Mouse (Mus musculus) erythroblast, embryonic 14.5 days (primary cell): ENCODE data around the gene Arsk. TPM values are rescaled to one million over a fixed set of nuclear protein-coding genes. Genes with fewer than 3 reads are reported as not detected.

Experiments
- H3K27me3 ChIP-seq: 2 replicates; pipeline ENCODE4 v1.6.1; 2012; ENCODE audit warnings: inconsistent platforms; ENCODE audit not compliant: control insufficient read depth
- H3K36me3 ChIP-seq: 2 replicates; pipeline ENCODE4 v1.6.1; 2012; ENCODE audit warnings: mild to moderate bottlenecking, inconsistent platforms; ENCODE audit not compliant: control insufficient read depth
- H3K4me1 ChIP-seq: 2 replicates; pipeline ENCODE4 v1.6.1; 2012; ENCODE audit warnings: inconsistent platforms; ENCODE audit not compliant: control insufficient read depth
- H3K4me3 ChIP-seq: replicated peaks from 2 replicates; pipeline ENCODE3; 2012; ENCODE audit warnings: moderate library complexity, mild to moderate bottlenecking, inconsistent platforms
- H3K9me3 ChIP-seq: 2 replicates; pipeline ENCODE4 v1.6.1; 2012; ENCODE audit warnings: low read length, inconsistent platforms, mixed read lengths; ENCODE audit not compliant: control insufficient read depth
- GATA1 ChIP-seq: IDR thresholded peaks from 2 replicates; pipeline ENCODE4 v1.6.1; 2012; ENCODE audit warnings: low read length, inconsistent platforms, mixed read lengths
- TAL1 ChIP-seq: IDR thresholded peaks from 3 replicates; pipeline ENCODE4 v1.6.1; 2012; ENCODE audit warnings: low read length, inconsistent platforms, mixed read lengths
- polyA plus RNA-seq: library from polyadenylated mRNA; stranded (reverse); fragments of >175 nt; gene quantifications from 2 replicates; pipeline ENCODE4 v1.2.3, GENCODE M21; 2012

Arsk gene
- polyA plus RNA-seq, 1 experiment: 0.09 TPM

- no peak for TF ChIP-seq TAL1
- no peak for TF ChIP-seq GATA1
- peaks cover 32% of the 10 kb centered on the region for H3K36me3 ChIP-seq
These were observed 34.0 kb downstream of the Arsk start for GRCm38 (mm10) chr13:76064363-76064945.

DNA sequence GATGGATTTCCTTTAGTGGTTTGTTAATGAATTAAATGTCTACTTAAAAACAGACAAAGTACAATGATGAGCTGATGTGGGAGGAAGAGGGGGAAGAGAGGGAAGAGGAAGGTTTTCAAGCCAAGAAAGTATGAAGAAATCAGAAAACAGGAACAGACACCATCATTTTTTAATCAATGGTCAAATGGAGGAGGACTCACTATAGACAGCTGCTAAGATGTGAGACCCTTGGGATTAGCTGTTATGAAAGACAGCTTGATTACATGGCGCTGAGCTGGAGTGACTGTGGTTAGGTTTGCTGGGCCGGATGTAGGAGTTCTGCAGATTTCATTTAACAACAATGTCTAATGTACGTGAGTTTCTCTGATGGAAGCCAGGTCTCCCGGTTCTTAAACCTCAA lies 34.9 kb downstream of the Arsk start:
- H3K4me3 ChIP-seq: no peak overlapping the region
- H3K9me3 ChIP-seq: no peaks in the 10 kb centered on the region
- TF ChIP-seq GATA1: no peak
- peaks cover 3% of the 10 kb centered on the region for H3K4me1 ChIP-seq
- no peaks in the 10 kb centered on the region for H3K27me3 ChIP-seq
- H3K36me3 ChIP-seq: peaks cover 36% of the 10 kb centered on the region

More at GRCm38 (mm10) chr13:76064363-76064945, 34.0 kb downstream of the Arsk start:
- no peaks in the 10 kb centered on the region for H3K27me3 ChIP-seq
- H3K9me3 ChIP-seq: no peaks in the 10 kb centered on the region
- H3K4me3 ChIP-seq: no peak overlapping the region
- H3K4me1 ChIP-seq: peaks cover 1% of the 10 kb centered on the region; the same call in 1 of the 2 replicates

GRCm38 (mm10) chr13:76062569-76062968 lies 35.9 kb downstream of the Arsk start:
- TF ChIP-seq TAL1: no peak
- TF ChIP-seq GATA1: no peak
- Histone ChIP-seq H3K4me1 (peaks cover 12% of the 10 kb centered on the region), H3K9me3 (no peaks in the 10 kb centered on the region), H3K36me3 (peaks cover 34% of the 10 kb centered on the region), H3K4me3 (no peak overlapping the region), H3K27me3 (no peaks in the 10 kb centered on the region; the same call in 1 of the 2 replicates)

DNA sequence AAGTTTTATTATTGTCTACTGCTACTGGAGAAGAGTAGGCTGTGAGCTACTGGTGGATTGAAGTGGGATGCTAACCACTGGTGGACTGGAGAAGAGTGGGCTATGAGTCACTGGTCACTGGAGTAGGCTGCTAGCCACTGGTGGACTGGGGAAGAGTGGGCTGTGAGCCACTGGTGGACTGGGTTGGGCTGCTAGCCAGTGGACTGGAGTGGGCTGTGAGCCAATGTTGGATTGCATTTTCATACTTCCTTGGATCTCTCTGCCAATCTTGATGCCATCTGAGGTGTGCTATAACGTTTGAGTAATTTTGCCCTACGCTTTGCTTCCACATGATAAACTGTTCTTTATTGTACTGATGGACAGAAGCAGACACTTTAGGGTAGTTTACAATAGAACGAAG lies 36.3 kb downstream of the Arsk start:
- Histone ChIP-seq H3K4me1 (peaks cover 16% of the 10 kb centered on the region), H3K27me3 (peaks cover 3% of the 10 kb centered on the region; the same call in 1 of the 2 replicates), H3K4me3 (no peak overlapping the region), H3K36me3 (peaks cover 34% of the 10 kb centered on the region), H3K9me3 (no peaks in the 10 kb centered on the region)
- no peak for TF ChIP-seq GATA1
- no peak for TF ChIP-seq TAL1

GRCm38 (mm10) chr13:76059591-76059990 lies 38.9 kb downstream of the Arsk start:
- Histone ChIP-seq H3K36me3 (peaks cover 19% of the 10 kb centered on the region), H3K9me3 (no peaks in the 10 kb centered on the region), H3K27me3 (peaks cover 25% of the 10 kb centered on the region), H3K4me1 (peaks cover 40% of the 10 kb centered on the region), H3K4me3 (no peak overlapping the region)
- TF ChIP-seq TAL1: no peak
- TF ChIP-seq GATA1: no peak

DNA sequence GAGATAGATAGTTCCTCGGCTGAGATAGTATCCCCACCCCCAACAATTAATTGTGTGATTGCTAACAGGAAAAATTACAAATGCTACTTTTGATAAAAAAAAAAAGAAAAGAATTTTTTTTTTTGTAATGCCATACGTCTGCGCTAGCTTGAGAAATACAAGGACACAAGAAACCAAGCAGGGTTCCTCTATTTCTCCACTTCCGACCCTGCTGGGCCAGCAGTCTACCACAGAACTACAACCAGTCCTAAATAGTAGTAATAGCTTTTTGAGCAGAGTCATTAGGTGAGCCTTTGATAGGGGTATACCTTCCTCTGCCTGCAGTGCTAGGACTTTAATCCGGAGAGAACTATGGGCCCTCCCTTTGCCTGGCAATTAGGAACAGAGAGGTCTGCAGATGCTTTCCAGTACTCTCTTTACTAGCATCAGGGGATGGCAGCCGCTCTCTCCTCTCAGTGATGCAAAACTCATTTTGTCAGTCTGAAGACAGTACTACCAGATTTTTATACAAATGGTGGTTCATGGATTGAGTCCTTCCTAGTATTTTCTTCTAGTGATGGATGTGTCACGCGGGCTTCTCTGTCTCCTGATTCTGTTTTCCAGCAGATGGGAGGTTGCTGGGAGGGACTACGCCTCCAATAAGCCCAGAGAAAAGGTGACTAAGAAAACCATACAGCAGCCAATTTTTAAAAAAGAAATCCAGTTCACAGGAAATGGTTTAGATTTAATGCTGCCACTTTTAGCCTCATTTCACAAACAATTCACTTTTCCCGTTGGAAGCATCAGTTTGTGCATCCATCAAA lies 41.0 kb downstream of the Arsk start:
- Histone ChIP-seq H3K4me1 (peaks cover 51% of the 10 kb centered on the region), H3K36me3 (peaks cover 11% of the 10 kb centered on the region), H3K9me3 (no peaks in the 10 kb centered on the region), H3K4me3 (peak overlapping the region; percentile 67), H3K27me3 (peaks cover 34% of the 10 kb centered on the region)
- TF ChIP-seq GATA1 (no peak), TAL1 (no peak)

- Histone ChIP-seq H3K4me1 (peaks cover 51% of the 10 kb centered on the region), H3K36me3 (peaks cover 7% of the 10 kb centered on the region; the same call in 1 of the 2 replicates), H3K9me3 (no peaks in the 10 kb centered on the region), H3K27me3 (peaks cover 35% of the 10 kb centered on the region), H3K4me3 (peak within 1 kb of the TSS; percentile 67)
- TF ChIP-seq GATA1: no peak
These were observed 41.6 kb downstream of the Arsk start, which contains the start of gene Gpr150 for GRCm38 (mm10) chr13:76056896-76057266. Gene Gpr150, minus strand, starts transcription at chr13:76056996.

GRCm38 (mm10) chr13:76056261-76056724 lies 42.2 kb downstream of the Arsk start:
- H3K4me1 ChIP-seq: peaks cover 51% of the 10 kb centered on the region
- H3K9me3 ChIP-seq: no peaks in the 10 kb centered on the region
- peak overlapping the region; percentile 67 for H3K4me3 ChIP-seq
- peaks cover 35% of the 10 kb centered on the region for H3K27me3 ChIP-seq
- H3K36me3 ChIP-seq: peaks cover 7% of the 10 kb centered on the region; the same call in 1 of the 2 replicates
- TF ChIP-seq TAL1: no peak
- TF ChIP-seq GATA1: peak; percentile 9; the same call in 1 of the 2 replicates

GRCm38 (mm10) chr13:76055391-76056232 lies 42.8 kb downstream of the Arsk start:
- TF ChIP-seq GATA1 (no peak), TAL1 (no peak)
- H3K36me3 ChIP-seq: peaks cover 7% of the 10 kb centered on the region; the same call in 1 of the 2 replicates
- H3K27me3 ChIP-seq: peaks cover 35% of the 10 kb centered on the region
- H3K4me3 ChIP-seq: peak overlapping the region; percentile 67
- H3K9me3 ChIP-seq: no peaks in the 10 kb centered on the region
- peaks cover 51% of the 10 kb centered on the region for H3K4me1 ChIP-seq
